In genomic region chr10:20031936-20032335, GRCm38 (mm10) we compare ENCODE assay signal across 8 mouse cellular contexts.
DNase-seq lines count a peak whose midpoint lies in the region; ATAC-seq lines count a peak whose summit lies in the region.

No protein-coding gene starts in this region.

- H3K4me2 ChIP-seq in forebrain, embryonic 14.5 days (ENCODE audit: low read length), result no peak overlapping the region

- no peaks in the 10 kb centered on the region for H3K9me3 ChIP-seq in forebrain, embryonic 14.5 days (replicated peaks; ENCODE audit: control insufficient read depth, low read length)
- no peaks in the 10 kb centered on the region for H3K9me3 ChIP-seq in forebrain, embryonic 10.5 days

- H3K27ac ChIP-seq in forebrain, embryonic 14.5 days (ENCODE audit: low read depth, low read length), result no peak overlapping the region
- H3K27ac ChIP-seq in forebrain, embryonic 10.5 days, result no peak overlapping the region

- H3K27me3 ChIP-seq in forebrain, embryonic 14.5 days (replicated peaks; ENCODE audit: control insufficient read depth, insufficient read depth, low read length), result no peaks in the 10 kb centered on the region
- no peaks in the 10 kb centered on the region for H3K27me3 ChIP-seq in forebrain, embryonic 10.5 days (ENCODE audit: poor library complexity, severe bottlenecking)

- no peak overlapping the region for H3K4me3 ChIP-seq in forebrain, embryonic 14.5 days (ENCODE audit: low read depth, low read length)
- H3K4me3 ChIP-seq in forebrain, embryonic 10.5 days, result no peak overlapping the region

- ATAC-seq in forebrain, embryonic 14.5 days, result no peak

- no peaks in the 10 kb centered on the region for H3K4me1 ChIP-seq in forebrain, embryonic 14.5 days (ENCODE audit: control insufficient read depth, insufficient read depth, low read length)
- peaks cover 4% of the 10 kb centered on the region; the same call in 1 of the 2 replicates for H3K4me1 ChIP-seq in forebrain, embryonic 10.5 days

- WGBS in forebrain, embryonic 14.5 days, result 62% methylated on average over 2 of the region's 2 CpGs
- WGBS in forebrain, embryonic 10.5 days, result 89% methylated on average over 2 of the region's 2 CpGs

- no peaks in the 10 kb centered on the region for H3K36me3 ChIP-seq in forebrain, embryonic 14.5 days (ENCODE audit: control insufficient read depth, insufficient read depth, low read length)
- no peaks in the 10 kb centered on the region for H3K36me3 ChIP-seq in forebrain, embryonic 10.5 days (replicated peaks)

- peak; percentile 50 for DNase-seq in forebrain, embryonic 14.5 days (ENCODE audit: low spot score)
- DNase-seq in forebrain, embryonic 10.5 days (ENCODE audit: extremely low spot score, low spot score), result no peak
- peak; percentile 83 for DNase-seq in adipocyte (ENCODE audit: low spot score)
- peak; percentile 28 for DNase-seq in gastrocnemius, adult 18-20 months (ENCODE audit: low spot score)
- DNase-seq in kidney, adult 9 months, result peak; percentile 96
- DNase-seq in ovary, postnatal 36 days (ENCODE audit: low spot score), result peak; percentile 68
- no peak for DNase-seq in T-cell, adult 2 months (ENCODE audit: low spot score)
- no peak for DNase-seq in embryo, embryonic 9.5 days (ENCODE audit: extremely low spot score)

- no peak overlapping the region for H3K9ac ChIP-seq in forebrain, embryonic 14.5 days (ENCODE audit: low read length)

Comparison
In these comparisons a context has a peak if more than half of its experiments do, and no peak if none do; other contexts are left out.
1. DNase-seq: peak in forebrain, embryonic 14.5 days (single experiment), adipocyte (single experiment), gastrocnemius, adult 18-20 months (single experiment), kidney, adult 9 months (single experiment) and ovary, postnatal 36 days (single experiment); none in forebrain, embryonic 10.5 days (single experiment), T-cell, adult 2 months (single experiment) and embryo, embryonic 9.5 days (single experiment).